Mouse (Mus musculus): ENCODE measurements at regions not wholly inside any gene's neighbourhood (a gene's known extent, or its start where the extent isn't known, plus 50 kb on each side); places are given as distances from the start of the nearest gene placed in this dataset.

DNA sequence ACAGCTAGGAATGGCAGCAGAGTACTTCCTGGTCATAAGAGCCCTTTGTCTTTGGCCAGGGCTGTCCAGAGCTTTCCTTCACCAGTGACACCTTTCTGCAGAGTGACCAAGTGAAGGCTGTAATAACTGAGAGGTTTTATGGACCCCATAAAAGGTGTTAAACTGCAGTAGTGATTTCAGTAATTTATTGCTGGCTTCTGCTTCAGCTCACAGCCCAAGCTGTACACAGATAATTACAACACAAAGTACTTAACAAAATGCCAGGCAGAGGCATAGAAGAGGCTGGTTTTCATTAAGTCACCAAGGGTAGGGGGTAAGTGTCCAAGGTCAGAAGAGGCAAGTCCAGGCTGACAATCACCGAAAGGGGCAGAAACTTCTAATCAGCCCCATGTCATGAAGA is 83.8 kb downstream of the Eif4e start:
- H3K9ac ChIP-seq (replicated peaks; ENCODE audit: low read depth, low read length) = no peak overlapping the region
- H3K36me3 ChIP-seq (ENCODE audit: control insufficient read depth, insufficient read depth, low read length) = no peaks in the 10 kb centered on the region
- H3K27me3 ChIP-seq (ENCODE audit: control insufficient read depth, insufficient read depth, low read length) = no peaks in the 10 kb centered on the region
- H3K4me3 ChIP-seq (ENCODE audit: low read depth, low read length) = no peak overlapping the region
- H3K4me1 ChIP-seq (ENCODE audit: control insufficient read depth, insufficient read depth, low read length) = peaks cover 4% of the 10 kb centered on the region; the same call in 1 of the 2 replicates
- no peaks in the 10 kb centered on the region for H3K9me3 ChIP-seq (ENCODE audit: control insufficient read depth, low read length)
- WGBS = 65% methylated on average over 1 of the region's 1 CpGs
- no peak overlapping the region for H3K4me2 ChIP-seq (ENCODE audit: low read depth, low read length)
- ATAC-seq (ENCODE audit: low read depth) = peak; percentile 75
- peak overlapping the region; percentile 13; the same call in 1 of the 2 replicates for H3K27ac ChIP-seq (ENCODE audit: low read depth, low read length)

DNA sequence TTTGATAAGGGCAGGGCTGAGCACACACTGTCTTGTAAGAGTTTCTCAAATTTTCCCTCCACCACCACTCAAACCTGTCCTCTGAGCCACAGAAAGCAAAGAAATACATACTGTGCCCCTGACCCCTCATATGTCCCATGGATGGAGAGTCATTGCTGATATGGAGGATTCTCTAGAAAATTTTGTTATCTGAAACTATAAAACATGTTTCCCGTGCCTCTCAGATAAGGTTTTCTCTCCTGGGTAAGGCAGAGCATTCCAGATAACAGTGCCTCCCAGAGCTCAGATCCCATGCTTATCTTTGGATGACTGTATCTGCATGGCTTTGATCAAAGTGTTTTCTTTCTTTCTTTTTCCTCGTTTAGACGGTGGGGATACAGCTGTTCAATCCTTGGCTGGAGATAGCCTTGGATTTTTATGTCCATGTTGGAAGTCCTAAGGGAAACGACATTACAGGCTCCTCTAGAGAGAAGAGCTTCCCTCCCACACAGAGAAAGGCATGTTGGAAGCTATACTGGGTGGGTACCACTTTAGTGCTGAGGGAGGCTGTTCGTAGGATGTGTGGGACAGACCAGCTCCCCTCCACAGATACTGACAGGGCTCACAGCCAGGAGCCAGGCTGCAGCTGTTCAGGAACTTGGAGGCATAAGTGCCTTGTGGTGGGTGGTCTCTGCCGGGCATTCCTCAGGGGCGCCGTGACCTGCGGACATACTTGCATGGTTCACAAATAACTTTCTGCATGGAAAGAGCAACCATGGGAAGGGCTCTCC is 87.1 kb downstream of the Eif4e start:
- no peak overlapping the region for H3K4me3 ChIP-seq (ENCODE audit: low read depth, low read length)
- H3K36me3 ChIP-seq (ENCODE audit: control insufficient read depth, insufficient read depth, low read length) = no peaks in the 10 kb centered on the region
- WGBS = 70% methylated on average over 9 of the region's 9 CpGs
- H3K9me3 ChIP-seq (ENCODE audit: control insufficient read depth, low read length) = no peaks in the 10 kb centered on the region
- no peak overlapping the region for H3K4me2 ChIP-seq (ENCODE audit: low read depth, low read length)
- no peak overlapping the region for H3K9ac ChIP-seq (replicated peaks; ENCODE audit: low read depth, low read length)
- no peaks in the 10 kb centered on the region for H3K27me3 ChIP-seq (ENCODE audit: control insufficient read depth, insufficient read depth, low read length)
- peaks cover 4% of the 10 kb centered on the region; the same call in 1 of the 2 replicates for H3K4me1 ChIP-seq (ENCODE audit: control insufficient read depth, insufficient read depth, low read length)
- no peak overlapping the region for H3K27ac ChIP-seq (ENCODE audit: low read depth, low read length)
- ATAC-seq (ENCODE audit: low read depth) = no peak

GRCm38 (mm10) chr3:138613680-138614079 is 87.7 kb downstream of the Eif4e start:
- ATAC-seq (ENCODE audit: low read depth) = no peak
- Histone ChIP-seq H3K9me3 (ENCODE audit: control insufficient read depth, low read length) (no peaks in the 10 kb centered on the region), H3K27me3 (ENCODE audit: control insufficient read depth, insufficient read depth, low read length) (no peaks in the 10 kb centered on the region), H3K27ac (ENCODE audit: low read depth, low read length) (no peak overlapping the region), H3K4me2 (ENCODE audit: low read depth, low read length) (no peak overlapping the region), H3K4me3 (ENCODE audit: low read depth, low read length) (no peak overlapping the region), H3K4me1 (ENCODE audit: control insufficient read depth, insufficient read depth, low read length) (peaks cover 4% of the 10 kb centered on the region; the same call in 1 of the 2 replicates), H3K36me3 (ENCODE audit: control insufficient read depth, insufficient read depth, low read length) (no peaks in the 10 kb centered on the region), H3K9ac (replicated peaks; ENCODE audit: low read depth, low read length) (no peak overlapping the region)
- WGBS = 79% methylated on average over 3 of the region's 3 CpGs

- WGBS = 90% methylated on average over 2 of the region's 2 CpGs
- Histone ChIP-seq H3K27ac (ENCODE audit: low read depth, low read length) (no peak overlapping the region), H3K9ac (replicated peaks; ENCODE audit: low read depth, low read length) (no peak overlapping the region), H3K4me2 (ENCODE audit: low read depth, low read length) (no peak overlapping the region), H3K36me3 (ENCODE audit: control insufficient read depth, insufficient read depth, low read length) (no peaks in the 10 kb centered on the region), H3K27me3 (ENCODE audit: control insufficient read depth, insufficient read depth, low read length) (no peaks in the 10 kb centered on the region), H3K9me3 (ENCODE audit: control insufficient read depth, low read length) (no peaks in the 10 kb centered on the region), H3K4me1 (ENCODE audit: control insufficient read depth, insufficient read depth, low read length) (peaks cover 3% of the 10 kb centered on the region; the same call in 1 of the 2 replicates), H3K4me3 (ENCODE audit: low read depth, low read length) (no peak overlapping the region)
- no peak for ATAC-seq (ENCODE audit: low read depth)
These were observed 88.9 kb downstream of the Eif4e start for GRCm38 (mm10) chr3:138614899-138615298.

- H3K27me3 ChIP-seq (ENCODE audit: control insufficient read depth, insufficient read depth, low read length) = no peaks in the 10 kb centered on the region
- no peak overlapping the region for H3K27ac ChIP-seq (ENCODE audit: low read depth, low read length)
- no peak for ATAC-seq (ENCODE audit: low read depth)
- H3K9ac ChIP-seq (replicated peaks; ENCODE audit: low read depth, low read length) = no peak overlapping the region
- 85% methylated on average over 4 of the region's 4 CpGs for WGBS
- H3K4me3 ChIP-seq (ENCODE audit: low read depth, low read length) = no peak overlapping the region
- no peaks in the 10 kb centered on the region for H3K36me3 ChIP-seq (ENCODE audit: control insufficient read depth, insufficient read depth, low read length)
- H3K4me1 ChIP-seq (ENCODE audit: control insufficient read depth, insufficient read depth, low read length) = no peaks in the 10 kb centered on the region
- no peaks in the 10 kb centered on the region for H3K9me3 ChIP-seq (ENCODE audit: control insufficient read depth, low read length)
- no peak overlapping the region for H3K4me2 ChIP-seq (ENCODE audit: low read depth, low read length)
These were observed 94.3 kb downstream of the Eif4e start for GRCm38 (mm10) chr3:138620263-138620662.

- Histone ChIP-seq H3K9me3 (ENCODE audit: control insufficient read depth, low read length) (no peaks in the 10 kb centered on the region), H3K27ac (ENCODE audit: low read depth, low read length) (no peak overlapping the region), H3K4me1 (ENCODE audit: control insufficient read depth, insufficient read depth, low read length) (no peaks in the 10 kb centered on the region), H3K9ac (replicated peaks; ENCODE audit: low read depth, low read length) (no peak overlapping the region), H3K4me2 (ENCODE audit: low read depth, low read length) (no peak overlapping the region), H3K36me3 (ENCODE audit: control insufficient read depth, insufficient read depth, low read length) (no peaks in the 10 kb centered on the region), H3K27me3 (ENCODE audit: control insufficient read depth, insufficient read depth, low read length) (no peaks in the 10 kb centered on the region), H3K4me3 (ENCODE audit: low read depth, low read length) (no peak overlapping the region)
- 81% methylated on average over 2 of the region's 2 CpGs for WGBS
- ATAC-seq (ENCODE audit: low read depth) = no peak
These were observed 98.1 kb downstream of the Eif4e start for GRCm38 (mm10) chr3:138624128-138624527.

- Histone ChIP-seq H3K27ac (ENCODE audit: low read depth, low read length) (no peak overlapping the region), H3K9me3 (ENCODE audit: control insufficient read depth, low read length) (no peaks in the 10 kb centered on the region), H3K4me3 (ENCODE audit: low read depth, low read length) (no peak overlapping the region), H3K4me2 (ENCODE audit: low read depth, low read length) (no peak overlapping the region), H3K36me3 (ENCODE audit: control insufficient read depth, insufficient read depth, low read length) (no peaks in the 10 kb centered on the region), H3K27me3 (ENCODE audit: control insufficient read depth, insufficient read depth, low read length) (no peaks in the 10 kb centered on the region), H3K4me1 (ENCODE audit: control insufficient read depth, insufficient read depth, low read length) (no peaks in the 10 kb centered on the region), H3K9ac (replicated peaks; ENCODE audit: low read depth, low read length) (no peak overlapping the region)
- 95% methylated on average over 4 of the region's 4 CpGs for WGBS
- no peak for ATAC-seq (ENCODE audit: low read depth)
These were observed 100.3 kb downstream of the Eif4e start for GRCm38 (mm10) chr3:138626230-138626629.

- Histone ChIP-seq H3K27me3 (ENCODE audit: control insufficient read depth, insufficient read depth, low read length) (no peaks in the 10 kb centered on the region), H3K4me3 (ENCODE audit: low read depth, low read length) (no peak overlapping the region), H3K4me1 (ENCODE audit: control insufficient read depth, insufficient read depth, low read length) (no peaks in the 10 kb centered on the region), H3K27ac (ENCODE audit: low read depth, low read length) (no peak overlapping the region), H3K9me3 (ENCODE audit: control insufficient read depth, low read length) (no peaks in the 10 kb centered on the region), H3K36me3 (ENCODE audit: control insufficient read depth, insufficient read depth, low read length) (no peaks in the 10 kb centered on the region), H3K9ac (replicated peaks; ENCODE audit: low read depth, low read length) (no peak overlapping the region), H3K4me2 (ENCODE audit: low read depth, low read length) (no peak overlapping the region)
- no peak for ATAC-seq (ENCODE audit: low read depth)
- WGBS = 88% methylated on average over 13 of the region's 13 CpGs
These were observed 104.3 kb downstream of the Eif4e start for GRCm38 (mm10) chr3:138630231-138630630.

- Histone ChIP-seq H3K27ac (ENCODE audit: low read depth, low read length) (no peak overlapping the region), H3K4me1 (ENCODE audit: control insufficient read depth, insufficient read depth, low read length) (no peaks in the 10 kb centered on the region), H3K27me3 (ENCODE audit: control insufficient read depth, insufficient read depth, low read length) (no peaks in the 10 kb centered on the region), H3K4me2 (ENCODE audit: low read depth, low read length) (no peak overlapping the region), H3K9ac (replicated peaks; ENCODE audit: low read depth, low read length) (no peak overlapping the region), H3K9me3 (ENCODE audit: control insufficient read depth, low read length) (no peaks in the 10 kb centered on the region), H3K36me3 (ENCODE audit: control insufficient read depth, insufficient read depth, low read length) (no peaks in the 10 kb centered on the region), H3K4me3 (ENCODE audit: low read depth, low read length) (no peak overlapping the region)
- ATAC-seq (ENCODE audit: low read depth) = no peak
- 76% methylated on average over 2 of the region's 2 CpGs for WGBS
These were observed 106.1 kb downstream of the Eif4e start for GRCm38 (mm10) chr3:138632086-138632485.
